Mouse (Mus musculus): ENCODE data around the gene Col5a3.

DNA sequence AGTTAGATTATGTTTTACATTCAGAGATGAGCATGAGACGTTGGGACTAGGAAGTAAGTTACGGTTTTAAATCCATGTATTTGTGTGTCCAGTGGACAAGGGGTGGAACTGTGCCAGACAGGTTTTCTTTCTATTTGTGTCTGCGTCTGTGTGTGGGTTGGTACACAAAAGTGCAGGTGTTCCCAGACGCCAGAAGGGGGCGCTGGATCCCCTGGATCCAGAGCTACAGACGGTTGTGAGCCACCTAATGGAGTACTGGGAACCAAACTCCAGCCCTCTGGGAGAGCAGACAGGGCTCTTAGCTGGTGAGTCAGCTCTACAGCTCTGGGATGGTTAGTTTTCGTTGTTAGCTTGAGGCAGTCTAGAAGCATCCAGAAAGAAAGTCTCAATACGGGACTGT, 26.9 kb downstream of the Col5a3 start:
- TF ChIP-seq CTCF (IDR thresholded peaks at IDR 0.05; ENCODE audit: borderline replicate concordance, control insufficient read depth, extremely low read depth, insufficient read depth, low read length, poor library complexity) (no peak), POLR2A (IDR thresholded peaks at IDR 0.05; ENCODE audit: control insufficient read depth, extremely low read depth, insufficient read depth, low read length, poor library complexity) (no peak)

Data from thymus, adult 2 months (tissue).